Mouse (Mus musculus) adrenal gland, adult 2 months (tissue): ENCODE measurements around the gene Ankrd31. TPM values are rescaled to one million over a fixed set of nuclear protein-coding genes. Genes with fewer than 3 reads are reported as not detected.
"Not testable (repeated sequence)": the region's sequence is repeated elsewhere in the genome, so short reads cannot be mapped to it uniquely, and the experiment has no call there.

Experiments used
- DNase-seq: peaks from one replicate; pipeline ENCODE4 v3.0.0; 2021
- long read RNA-seq: library from polyadenylated mRNA; stranded (forward); transcript quantifications from one replicate; pipeline ENCODE4 v2.0.0, GENCODE M21; 2021
- polyA plus RNA-seq: library from polyadenylated mRNA; depleted of rRNA; stranded (reverse); fragments of >200 nt; gene quantifications from 2 replicates; pipeline ENCODE4 v1.2.3, GENCODE M21; 2012; rRNA removed
- total RNA-seq, 2 experiments: library from RNA; stranded (reverse); gene quantifications; 2 replicates each; pipeline ENCODE4 v1.2.3; 2021

Gene Ankrd31
- total RNA-seq (under 1 TPM in 1 of 2 experiments, not detected in 1; 0.17 TPM), polyA plus RNA-seq (not detected in 2 replicates)
- long read RNA-seq = 0 reads

DNA sequence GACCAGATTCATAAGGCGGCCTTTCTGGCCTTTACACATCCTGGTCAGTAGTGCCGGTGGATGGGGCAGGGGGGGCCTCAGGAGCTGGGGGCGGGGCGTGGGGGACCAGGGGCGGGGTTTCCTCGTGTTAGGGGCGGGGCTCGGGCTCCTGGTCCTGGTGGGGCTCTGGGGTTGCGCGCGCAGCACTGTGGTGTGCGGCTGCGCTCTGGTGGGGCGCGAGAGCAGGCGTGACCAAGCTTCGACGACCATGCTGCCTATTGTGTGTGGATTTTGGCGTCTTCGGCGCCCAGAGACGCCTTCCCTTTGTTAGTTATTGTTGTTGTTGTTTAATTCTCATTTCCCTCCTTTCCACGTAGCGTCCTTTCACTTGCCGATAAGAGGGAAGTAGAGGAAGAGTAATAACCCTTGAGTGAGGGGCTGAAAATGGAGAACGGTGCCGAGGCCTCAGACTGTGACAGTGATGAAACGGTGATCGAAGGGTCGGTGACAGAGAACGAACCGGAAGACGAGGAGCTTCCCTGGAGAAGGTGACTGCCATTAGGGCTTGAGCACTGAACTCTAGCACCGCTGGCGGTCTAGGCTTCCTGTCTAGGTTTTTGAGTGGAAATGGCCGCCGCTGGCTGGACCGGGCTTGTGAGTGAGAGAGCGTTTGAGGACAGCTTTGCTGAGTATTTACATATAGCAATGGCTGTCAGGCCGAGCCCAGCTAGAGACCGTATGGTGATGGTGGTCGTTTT lies at the start of gene Ankrd31:
TSS of gene Ankrd31 (plus strand) at position 164 of the 737 bp plus-strand sequence.
- DNase-seq = no peak

DNA sequence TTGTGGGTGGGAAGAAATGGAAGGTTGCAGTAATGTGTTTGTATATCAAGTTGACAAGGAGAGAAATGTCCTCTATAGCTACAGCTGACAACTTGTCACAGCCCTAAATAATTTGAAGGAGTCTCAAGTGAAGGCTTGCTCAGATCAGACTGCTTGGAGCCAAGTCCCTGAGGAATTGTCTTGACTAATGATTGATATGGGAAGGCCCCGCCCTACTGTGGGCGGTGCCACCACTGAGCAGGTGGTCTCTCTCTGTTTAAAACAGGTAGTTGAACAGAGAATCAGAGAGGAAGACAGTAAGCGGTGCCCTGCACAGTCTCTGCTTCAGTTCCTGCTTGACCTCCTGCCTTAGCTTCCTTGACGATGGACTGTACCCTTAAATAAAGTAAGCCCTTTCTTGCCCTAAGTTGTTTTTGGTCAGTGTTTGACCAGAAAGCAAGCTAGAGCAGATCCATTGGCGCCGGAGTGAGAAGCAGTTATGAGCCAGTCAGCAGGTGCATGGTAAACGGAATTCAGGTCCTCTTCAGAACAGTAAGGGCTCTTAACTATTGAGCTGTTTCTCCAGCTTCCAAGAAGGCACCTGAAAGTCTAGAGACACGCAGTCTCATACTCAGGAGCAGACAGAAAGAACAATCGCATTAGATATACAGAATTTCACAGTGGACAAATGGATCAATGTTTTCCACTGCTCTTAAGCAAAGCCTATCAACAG lies 45.3 kb upstream of the Ankrd31 start:
- DNase-seq = no peak

DNA sequence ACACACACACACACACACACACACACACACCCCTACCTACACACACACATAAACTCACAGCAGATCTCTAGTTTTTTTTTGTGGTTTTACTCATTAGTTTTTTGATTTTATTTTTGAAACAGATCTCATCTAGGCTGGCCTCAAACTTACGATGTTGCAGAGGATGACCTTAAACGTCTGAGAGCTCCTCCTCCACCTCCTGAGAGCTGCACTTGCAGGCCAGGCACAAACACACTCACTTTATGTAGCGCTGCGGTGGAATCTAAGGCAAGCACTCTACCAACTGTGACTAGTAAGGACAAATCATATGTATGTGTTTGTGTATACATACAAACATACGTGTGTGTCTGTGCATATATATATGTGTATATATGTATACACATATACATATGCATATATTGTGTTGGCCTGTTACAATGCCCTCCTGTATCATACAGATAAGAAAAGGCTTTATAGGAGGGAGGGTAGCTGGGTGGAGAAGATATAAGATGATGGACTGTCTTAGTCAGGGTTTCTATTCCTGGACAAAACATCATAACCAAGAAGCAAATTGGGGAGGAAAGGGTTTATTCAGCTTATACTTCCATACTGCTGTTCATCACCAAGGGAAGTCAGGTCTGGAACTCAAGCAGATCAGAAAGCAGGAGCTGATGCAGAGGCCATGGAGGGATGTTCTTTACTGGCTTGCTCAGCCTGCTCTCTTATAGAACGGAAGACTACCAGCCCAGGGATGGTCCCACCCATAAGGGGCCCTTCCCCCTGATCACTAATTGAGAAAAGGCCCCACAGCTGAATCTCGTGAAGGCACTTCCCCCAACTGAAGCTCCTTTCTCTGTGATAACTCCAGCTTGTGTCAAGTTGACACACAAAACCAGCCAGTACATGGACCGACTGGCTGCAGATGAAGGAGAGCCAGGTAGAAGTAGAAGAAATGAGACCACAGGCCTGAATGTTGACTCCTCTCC lies 38.5 kb upstream of the Ankrd31 start:
- DNase-seq = no peak

- DNase-seq = no peak
Observed at GRCm38 (mm10) chr13:96716311-96716710, 31.8 kb upstream of the Ankrd31 start.

- DNase-seq = no peak
Observed at GRCm38 (mm10) chr13:96717821-96718220, 30.3 kb upstream of the Ankrd31 start.

- peak; percentile 33 for DNase-seq
Observed at GRCm38 (mm10) chr13:96720003-96720402, 28.1 kb upstream of the Ankrd31 start.

DNA sequence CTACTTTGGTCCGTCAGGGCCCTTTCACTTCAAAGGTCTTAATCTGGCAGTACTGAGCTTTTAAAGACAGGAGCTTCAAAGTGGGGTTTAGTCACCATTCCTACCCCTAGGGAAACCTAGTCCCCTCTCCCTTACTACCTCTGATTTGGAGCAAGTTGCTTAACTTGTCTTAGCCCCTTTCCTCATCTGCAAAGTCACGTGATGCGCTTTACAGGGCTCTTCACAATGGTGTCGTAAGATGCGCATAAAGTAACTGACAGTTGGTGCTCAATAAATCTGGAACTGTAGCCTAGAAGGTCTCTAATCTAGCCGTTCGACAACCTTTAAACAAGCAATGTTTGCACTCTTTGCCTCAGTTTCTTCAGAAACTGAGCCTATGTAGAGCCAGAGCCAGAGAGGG lies 19.8 kb upstream of the Ankrd31 start:
- no peak for DNase-seq

DNA sequence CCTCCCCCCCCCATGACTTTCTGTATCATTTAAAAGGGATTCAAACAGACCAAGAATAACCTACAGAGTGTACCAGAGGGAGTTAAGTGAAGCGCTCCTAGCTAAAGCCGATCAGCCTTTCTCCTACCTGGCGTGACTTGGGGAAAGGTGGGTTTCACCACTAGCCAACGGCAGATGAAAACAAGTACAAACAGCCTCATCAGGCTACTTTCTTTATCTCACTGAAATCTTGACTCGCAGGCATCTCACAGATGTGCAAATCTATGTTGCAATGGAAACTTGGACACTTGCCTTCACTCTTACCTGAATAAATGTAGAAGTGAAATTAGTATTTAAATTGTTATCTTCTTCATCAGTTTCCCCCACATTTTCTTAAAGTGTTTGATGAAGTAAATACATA lies 18.9 kb upstream of the Ankrd31 start:
- DNase-seq = no peak

DNA sequence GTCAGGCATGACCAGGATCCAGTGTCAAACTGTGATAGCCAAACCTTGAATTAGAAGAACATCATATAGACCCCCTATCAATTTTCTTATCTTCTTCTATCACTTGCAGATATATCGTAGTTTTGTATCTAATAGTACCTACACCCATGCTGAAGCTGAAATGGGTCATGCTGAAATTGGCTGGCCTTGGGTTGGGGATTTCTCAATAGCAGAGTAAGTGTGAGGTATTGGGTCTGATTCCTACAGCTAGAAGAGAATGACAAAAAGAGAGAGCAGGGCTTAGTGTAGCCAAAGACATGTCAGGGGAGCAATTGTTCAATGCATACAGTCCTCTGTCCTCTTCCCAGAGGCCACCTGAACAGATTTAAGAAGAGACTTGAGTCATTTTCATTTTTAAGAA lies 18.0 kb upstream of the Ankrd31 start:
- DNase-seq = peak; percentile 79

DNA sequence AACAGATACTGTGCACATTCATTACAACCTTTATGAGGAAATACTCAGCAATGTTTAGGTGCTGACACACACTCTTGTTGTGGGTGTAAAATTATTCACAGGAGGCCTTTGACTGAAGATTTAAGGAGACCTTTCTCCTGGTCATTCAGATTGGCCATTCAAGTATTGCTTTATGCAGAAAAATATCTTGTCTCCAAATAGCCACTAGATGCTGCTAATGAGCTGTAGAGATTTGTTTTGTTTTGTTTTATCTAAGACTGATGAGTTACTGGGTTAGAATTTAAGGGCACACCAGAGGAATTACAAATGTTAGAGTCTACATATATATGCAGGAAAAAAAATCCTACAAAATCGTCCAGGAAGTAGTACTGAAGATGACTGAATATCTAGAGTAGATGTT lies 12.9 kb upstream of the Ankrd31 start:
- no peak for DNase-seq

GRCm38 (mm10) chr13:96740159-96740558 lies 7.9 kb upstream of the Ankrd31 start:
- DNase-seq = no peak

DNA sequence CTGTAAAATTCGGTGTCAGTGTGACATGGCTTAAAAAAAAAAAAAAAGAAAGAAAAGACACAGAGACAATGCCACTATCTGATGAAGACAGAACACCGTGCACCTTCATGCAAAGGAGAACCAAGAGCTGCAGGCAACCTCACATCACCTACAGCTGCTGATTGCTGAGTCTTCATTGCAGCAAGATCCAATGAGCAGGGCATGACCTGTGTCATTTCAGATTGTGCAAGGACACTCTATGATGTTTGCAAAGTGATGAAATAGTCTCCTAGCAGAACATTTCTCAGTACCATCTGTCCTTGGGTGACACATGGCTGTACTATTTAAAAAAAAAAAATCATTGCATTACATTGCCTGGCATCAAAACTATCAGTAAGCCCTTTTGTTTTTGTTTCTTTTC lies 5.2 kb upstream of the Ankrd31 start:
- DNase-seq = peak; percentile 69

DNA sequence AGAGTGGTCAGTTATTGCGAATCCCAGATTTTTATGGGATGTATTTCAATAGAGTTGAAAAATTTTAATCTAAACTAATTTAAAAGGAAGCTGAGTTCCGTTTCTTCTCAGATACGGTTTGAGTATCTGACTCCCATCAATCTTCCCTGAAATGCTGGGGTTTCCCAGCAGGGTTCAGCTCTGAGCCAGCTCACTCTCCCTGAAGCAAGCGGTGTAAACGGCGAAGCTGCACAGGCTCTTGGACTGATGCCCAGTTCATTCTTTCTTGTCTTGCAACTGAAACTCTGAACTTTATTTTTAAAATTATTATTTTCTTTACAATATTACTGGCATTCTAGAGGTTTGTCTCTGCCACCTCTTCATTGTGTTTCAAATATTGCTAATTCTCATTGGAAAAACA lies 2.0 kb upstream of the Ankrd31 start:
- DNase-seq = peak; percentile 44

GRCm38 (mm10) chr13:96749859-96750258 lies 1.8 kb downstream of the Ankrd31 start:
- no peak for DNase-seq

GRCm38 (mm10) chr13:96760848-96761247 lies 12.8 kb downstream of the Ankrd31 start:
- DNase-seq = no peak

DNA sequence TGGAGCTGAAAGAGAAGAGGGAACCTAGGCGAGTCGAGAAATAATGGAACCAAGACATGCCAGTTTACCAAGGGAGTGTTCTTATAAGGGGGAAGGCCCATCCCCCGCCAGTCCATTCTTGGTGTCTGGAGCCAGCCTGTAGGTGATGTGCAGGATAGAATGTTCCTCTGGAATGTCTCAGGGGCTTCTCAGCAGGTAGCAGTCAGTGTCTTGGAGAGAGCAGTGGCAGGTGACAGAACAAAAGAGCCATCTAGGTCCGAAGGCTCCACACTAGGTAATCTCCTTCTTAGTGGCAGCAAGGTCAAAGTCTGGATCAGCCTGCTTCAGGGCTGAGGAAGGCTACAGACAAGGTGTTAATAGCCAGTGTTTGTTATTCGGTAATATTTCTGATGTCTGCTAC lies 38.0 kb downstream of the Ankrd31 start:
- DNase-seq = not testable (repeated sequence)

GRCm38 (mm10) chr13:96793451-96793850 lies 45.4 kb downstream of the Ankrd31 start:
- no peak for DNase-seq

DNA sequence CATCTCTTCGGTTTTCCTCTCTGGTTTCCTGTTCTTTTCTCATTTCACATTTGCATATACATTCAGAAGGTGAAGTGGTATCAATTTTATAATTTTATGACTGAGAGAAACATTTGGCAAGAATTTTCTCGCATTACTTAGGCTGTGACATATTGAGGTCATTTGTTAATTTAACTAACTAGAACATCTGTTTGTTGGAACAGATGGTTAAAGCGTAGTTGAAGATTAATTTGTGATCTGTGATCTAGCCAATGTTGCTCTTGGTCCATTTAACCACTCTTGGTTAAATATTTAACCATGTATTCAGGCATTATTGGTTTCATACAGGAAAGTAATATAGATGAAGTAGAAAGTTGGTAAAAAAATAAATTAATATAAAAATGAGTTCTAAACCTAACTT lies 47.2 kb downstream of the Ankrd31 start:
- no peak for DNase-seq

DNA sequence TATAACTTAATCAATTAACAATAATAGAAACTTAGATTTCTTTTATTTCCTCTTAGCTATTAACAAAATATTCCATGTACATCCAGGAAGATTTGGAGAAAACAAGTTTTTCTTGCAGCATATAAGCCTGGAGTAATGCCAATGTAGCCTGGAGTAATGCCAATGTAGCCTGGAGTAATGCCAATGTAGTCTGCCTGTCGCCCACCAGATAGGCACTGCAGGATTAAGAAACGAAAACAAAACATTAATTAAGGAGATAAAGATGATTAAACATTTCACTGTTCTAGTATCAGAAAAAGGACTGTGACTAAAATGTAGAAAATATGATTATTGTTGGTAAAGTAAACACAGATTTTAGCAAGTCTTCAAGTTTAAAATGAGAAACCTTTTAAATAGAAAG lies 49.4 kb downstream of the Ankrd31 start:
- DNase-seq = no peak

- DNase-seq = no peak
Observed at GRCm38 (mm10) chr13:96849752-96850151, 101.7 kb downstream of the Ankrd31 start.

DNA sequence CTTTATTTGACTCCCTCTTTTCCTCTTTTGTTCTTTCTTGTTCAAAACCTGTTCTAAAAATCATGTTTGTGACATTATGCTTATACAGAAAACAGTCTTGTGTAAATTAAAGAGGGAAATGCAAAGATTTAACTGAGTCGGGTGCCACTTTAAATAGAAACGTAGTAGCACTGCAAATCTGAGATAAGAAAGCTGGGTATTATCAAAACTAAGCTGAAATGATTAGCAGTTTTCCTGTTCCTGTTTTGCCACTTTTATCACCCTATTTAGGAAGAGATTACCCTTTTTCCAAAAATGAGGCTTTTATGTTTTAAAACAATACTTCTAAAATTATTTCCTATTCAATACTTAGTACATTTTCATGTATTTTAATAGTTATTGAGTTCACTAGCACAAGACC lies 104.1 kb downstream of the Ankrd31 start:
- no peak for DNase-seq

DNA sequence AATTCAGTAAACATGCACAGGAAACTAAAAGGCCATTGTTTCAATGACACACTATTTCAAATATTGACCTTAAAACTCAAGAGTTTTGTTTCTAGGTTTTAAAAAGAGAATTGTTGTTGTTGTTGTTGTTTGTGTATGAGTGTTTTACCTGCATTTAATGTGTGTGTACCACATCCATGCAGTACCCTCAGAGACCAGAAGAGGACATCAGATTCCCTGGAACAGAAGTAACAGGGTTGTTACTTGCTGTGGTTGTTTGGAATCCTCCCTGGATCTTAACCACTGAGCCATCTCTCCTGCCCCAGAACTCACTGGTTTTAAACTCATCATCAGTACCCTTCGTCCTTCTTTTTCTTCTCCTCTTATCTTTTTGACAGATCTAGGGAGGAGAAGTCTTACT lies 105.2 kb downstream of the Ankrd31 start:
- no peak for DNase-seq
